Mouse (Mus musculus) ES-E14 (cell line): Measurements from ENCODE around the gene Chat. TPM values are rescaled to one million over a fixed set of nuclear protein-coding genes. Genes with fewer than 3 reads are reported as not detected.
"Not testable (repeated sequence)": the region's sequence is repeated elsewhere in the genome, so short reads cannot be mapped to it uniquely, and the experiment has no call there.

ENCODE experiments used
- DNase-seq: peaks from one replicate; pipeline ENCODE4 v3.0.0-alpha.2; 2013; ENCODE audit warnings: low read depth, low spot score
- H3K27ac ChIP-seq: 2 replicates; pipeline ENCODE4 v1.5.1; 2012; ENCODE audit warnings: low read depth, mild to moderate bottlenecking, low read length, moderate library complexity, mixed read lengths; ENCODE audit not compliant: poor library complexity, insufficient read depth, severe bottlenecking
- H3K36me3 ChIP-seq: 2 replicates; pipeline ENCODE4 v1.6.1; 2012; ENCODE audit warnings: mild to moderate bottlenecking, low read length, moderate library complexity, mixed read lengths; ENCODE audit not compliant: control insufficient read depth, poor library complexity, insufficient read depth, severe bottlenecking
- H3K4me1 ChIP-seq, 2 experiments: fragments of 150-350 bp in 1 of 2; sonication (generic) in 1 of 2; 2 replicates each; pipeline ENCODE4 v1.6.1; 2012; ENCODE audit warnings: low read length in 2 of 2, mild to moderate bottlenecking in 1 of 2, mixed read lengths in 1 of 2; ENCODE audit not compliant: control insufficient read depth in 2 of 2, insufficient read depth in 2 of 2, poor library complexity in 1 of 2
- H3K4me3 ChIP-seq, 2 experiments: fragments of 150-350 bp in 1 of 2; sonication (generic) in 1 of 2; 2 replicates each; pipeline ENCODE4 v1.5.1; 2012; ENCODE audit warnings: low read length in 2 of 2, low read depth in 1 of 2, mild to moderate bottlenecking in 1 of 2, mixed read lengths in 1 of 2; ENCODE audit not compliant: insufficient read depth in 1 of 2, poor library complexity in 1 of 2, severe bottlenecking in 1 of 2
- H3K9ac ChIP-seq: 2 replicates; pipeline ENCODE4 v1.6.1; 2012; ENCODE audit warnings: low read depth, mild to moderate bottlenecking, low read length, mixed read lengths; ENCODE audit not compliant: poor library complexity, insufficient read depth, severe bottlenecking
- H3K9me3 ChIP-seq: fragments of 150-350 bp; sonication (generic); 2 replicates; pipeline ENCODE4 v1.6.1; 2012; ENCODE audit warnings: low read depth, mild to moderate bottlenecking, low read length; ENCODE audit not compliant: control insufficient read depth, insufficient read depth
- CHD2 ChIP-seq: IDR thresholded peaks from 2 replicates; pipeline ENCODE4 v1.6.1; 2014; ENCODE audit warnings: mild to moderate bottlenecking, low read depth, low read length, inconsistent platforms
- HCFC1 ChIP-seq: IDR thresholded peaks from 2 replicates; pipeline ENCODE4 v1.6.1; 2012; ENCODE audit warnings: low read length, inconsistent platforms, borderline replicate concordance; ENCODE audit not compliant: insufficient read depth
- MAFK ChIP-seq: IDR thresholded peaks from 2 replicates; pipeline ENCODE4 v1.6.1; 2014; ENCODE audit warnings: mild to moderate bottlenecking, low read depth, low read length, inconsistent platforms; ENCODE audit not compliant: insufficient read depth
- ZC3H11A ChIP-seq: IDR thresholded peaks from 2 replicates; pipeline ENCODE4 v1.6.1; 2012; ENCODE audit warnings: low read depth, mild to moderate bottlenecking, inconsistent platforms, low read length, borderline replicate concordance
- ZNF384 ChIP-seq: IDR thresholded peaks from 2 replicates; pipeline ENCODE4 v1.6.1; 2012; ENCODE audit warnings: low read depth, low read length, inconsistent platforms
- in situ Hi-C, 2 experiments: fragments of 600-800 bp; cut with MboI; formaldehyde crosslinking; loops; one replicate each; pipeline ENCODE4 v1.15.1; 2025; ENCODE audit warnings: low sequenced_read_pairs in 2 of 2, inconsistent platforms in 1 of 2; ENCODE audit not compliant: unreplicated experiment in 2 of 2
- total RNA-seq: library from RNA; depleted of rRNA; stranded (reverse); fragments of 300-350 nt; gene quantifications from 2 replicates; pipeline ENCODE4 v1.2.3, GENCODE M21; 2012

Chat gene
- total RNA-seq, 1 experiment = 0.09 TPM

GRCm38 (mm10) chr14:32429030-32429602 lies 36.7 kb downstream of the Chat start:
- no peak for DNase-seq

GRCm38 (mm10) chr14:32423946-32424345 lies 41.8 kb downstream of the Chat start:
- TF ChIP-seq CHD2 (no peak), ZNF384 (no peak), ZC3H11A (no peak), MAFK (no peak), HCFC1 (no peak)
- Histone ChIP-seq H3K9me3 (no peaks in the 10 kb centered on the region), H3K36me3 (no peaks in the 10 kb centered on the region), H3K27ac (no peak overlapping the region), H3K9ac (no peak overlapping the region), H3K4me3 (no peak overlapping the region), H3K4me1 (no peaks in the 10 kb centered on the region; a peak in 1 of 4 replicates)
- in situ Hi-C loops = no loop called here
- no peak for DNase-seq

More at GRCm38 (mm10) chr14:32429030-32429602, 36.7 kb downstream of the Chat start:
- Histone ChIP-seq H3K36me3 (no peaks in the 10 kb centered on the region), H3K9me3 (no peaks in the 10 kb centered on the region), H3K27ac (no peak overlapping the region), H3K9ac (no peak overlapping the region), H3K4me3 (no peak overlapping the region), H3K4me1 (no peaks in the 10 kb centered on the region; a peak in 1 of 4 replicates)
- in situ Hi-C loops = no loop called here
- TF ChIP-seq ZC3H11A (no peak), CHD2 (no peak), ZNF384 (no peak), HCFC1 (no peak), MAFK (no peak)

- no peak for DNase-seq
- TF ChIP-seq MAFK (no peak), ZC3H11A (no peak), HCFC1 (no peak), ZNF384 (no peak), CHD2 (no peak)
- no peaks in the 10 kb centered on the region for H3K4me1 ChIP-seq
- no peak overlapping the region; the same call in 1 of the 2 replicates for H3K27ac ChIP-seq
- H3K36me3 ChIP-seq = no peaks in the 10 kb centered on the region
- in situ Hi-C loops = no loop called here
- peak overlapping the region in 1 of 2 experiments; percentile 3; a peak in 1 of 4 replicates for H3K4me3 ChIP-seq
- H3K9me3 ChIP-seq = no peaks in the 10 kb centered on the region
- H3K9ac ChIP-seq = no peak overlapping the region
Observed at GRCm38 (mm10) chr14:32418747-32419146, 47.0 kb downstream of the Chat start.

GRCm38 (mm10) chr14:32412075-32412474 lies 53.7 kb downstream of the Chat start:
- Histone ChIP-seq H3K9me3 (no peaks in the 10 kb centered on the region), H3K4me3 (no peak overlapping the region), H3K4me1 (0 out of 4 replicates have a peak, but pooled peaks cover 0 to 2% of the 10 kb centered on the region in 2 experiments), H3K36me3 (no peaks in the 10 kb centered on the region), H3K9ac (no peak overlapping the region), H3K27ac (no peak overlapping the region)
- TF ChIP-seq CHD2 (no peak), HCFC1 (no peak), ZC3H11A (no peak), MAFK (no peak), ZNF384 (no peak)
- no peak for DNase-seq
- in situ Hi-C loops = no loop called here

- no peaks in the 10 kb centered on the region for H3K9me3 ChIP-seq
- in situ Hi-C loops = no loop called here
- no peak for TF ChIP-seq HCFC1
- TF ChIP-seq ZNF384 = no peak
- no peak for TF ChIP-seq MAFK
Observed at GRCm38 (mm10) chr14:32410084-32410483, 55.7 kb downstream of the Chat start.

GRCm38 (mm10) chr14:32405399-32405798 lies 60.4 kb downstream of the Chat start:
- H3K4me3 ChIP-seq, H3K4me1 ChIP-seq, H3K36me3 ChIP-seq, H3K9ac ChIP-seq, DNase-seq, H3K27ac ChIP-seq, in situ Hi-C loops, H3K9me3 ChIP-seq: not testable (repeated sequence)

More at GRCm38 (mm10) chr14:32410084-32410483, 55.7 kb downstream of the Chat start:
- Histone ChIP-seq H3K4me3 (no peak overlapping the region), H3K9ac (no peak overlapping the region), H3K4me1 (peaks cover 0 to 3% of the 10 kb centered on the region in 2 experiments; a peak in 1 of 4 replicates), H3K36me3 (no peaks in the 10 kb centered on the region), H3K27ac (no peak overlapping the region)
- DNase-seq = no peak
